Mouse (Mus musculus): ENCODE results near the gene B230217C12Rik. TPM values are rescaled to one million over a fixed set of nuclear protein-coding genes. Genes with fewer than 3 reads are reported as not detected.

B230217C12Rik gene
- polyA plus RNA-seq, 1 experiment from 2014 or later, result 1.3 TPM

- H3K9ac ChIP-seq, result no peak overlapping the region
- peak overlapping the region; percentile 70 for H3K27ac ChIP-seq
- no peak overlapping the region for H3K4me2 ChIP-seq
- peaks cover 49% of the 10 kb centered on the region for H3K36me3 ChIP-seq
- no peak overlapping the region for H3K4me3 ChIP-seq
- H3K27me3 ChIP-seq (replicated peaks), result no peaks in the 10 kb centered on the region
- no peak for ATAC-seq
- no peaks in the 10 kb centered on the region for H3K9me3 ChIP-seq (replicated peaks)
- H3K4me1 ChIP-seq, result peaks cover 90% of the 10 kb centered on the region
- WGBS (ENCODE audit: insufficient replicate concordance), result 58% methylated on average over 4 of the region's 4 CpGs
These were observed 21.5 kb upstream of the B230217C12Rik start for GRCm38 (mm10) chr11:97819102-97819501.

GRCm38 (mm10) chr11:97819923-97820322 is 20.7 kb upstream of the B230217C12Rik start:
- Histone ChIP-seq H3K9me3 (replicated peaks) (no peaks in the 10 kb centered on the region), H3K4me3 (no peak overlapping the region), H3K27ac (peak overlapping the region; percentile 68; the same call in 1 of the 2 replicates), H3K4me2 (no peak overlapping the region), H3K27me3 (replicated peaks) (no peaks in the 10 kb centered on the region), H3K4me1 (peaks cover 92% of the 10 kb centered on the region), H3K36me3 (peaks cover 50% of the 10 kb centered on the region), H3K9ac (no peak overlapping the region)
- WGBS (ENCODE audit: insufficient replicate concordance), result 67% methylated on average over 5 of the region's 5 CpGs
- no peak for ATAC-seq

- no peaks in the 10 kb centered on the region for H3K9me3 ChIP-seq (replicated peaks)
- H3K27me3 ChIP-seq (replicated peaks), result no peaks in the 10 kb centered on the region
- H3K4me1 ChIP-seq, result peaks cover 91% of the 10 kb centered on the region
- H3K9ac ChIP-seq, result no peak overlapping the region
- H3K4me2 ChIP-seq, result no peak overlapping the region
- 39% methylated on average over 4 of the region's 4 CpGs for WGBS (ENCODE audit: insufficient replicate concordance)
- H3K36me3 ChIP-seq, result peaks cover 52% of the 10 kb centered on the region
- peak; percentile 59; the same call in 1 of the 2 replicates for ATAC-seq
- peak overlapping the region; percentile 68 for H3K27ac ChIP-seq
- no peak overlapping the region for H3K4me3 ChIP-seq
These were observed 19.7 kb upstream of the B230217C12Rik start for GRCm38 (mm10) chr11:97820840-97821239.

- Histone ChIP-seq H3K4me3 (no peak overlapping the region), H3K27me3 (replicated peaks) (no peaks in the 10 kb centered on the region), H3K27ac (peak overlapping the region; percentile 41; the same call in 1 of the 2 replicates), H3K9ac (no peak overlapping the region), H3K4me2 (no peak overlapping the region), H3K9me3 (replicated peaks) (no peaks in the 10 kb centered on the region), H3K4me1 (peaks cover 91% of the 10 kb centered on the region), H3K36me3 (peaks cover 51% of the 10 kb centered on the region)
- 79% methylated on average over 8 of the region's 8 CpGs for WGBS (ENCODE audit: insufficient replicate concordance)
- ATAC-seq, result no peak
These were observed 19.0 kb upstream of the B230217C12Rik start for GRCm38 (mm10) chr11:97821401-97822064.

- Histone ChIP-seq H3K9ac (no peak overlapping the region), H3K27ac (peak overlapping the region; percentile 49; the same call in 1 of the 2 replicates), H3K4me2 (no peak overlapping the region), H3K36me3 (peaks cover 57% of the 10 kb centered on the region), H3K4me1 (peaks cover 83% of the 10 kb centered on the region), H3K4me3 (no peak overlapping the region), H3K9me3 (replicated peaks) (no peaks in the 10 kb centered on the region), H3K27me3 (replicated peaks) (no peaks in the 10 kb centered on the region)
- 77% methylated on average over 20 of the region's 20 CpGs for WGBS (ENCODE audit: insufficient replicate concordance)
- ATAC-seq, result no peak
These were observed 17.6 kb upstream of the B230217C12Rik start for GRCm38 (mm10) chr11:97822840-97823603.

- no peak overlapping the region for H3K27ac ChIP-seq
- H3K27me3 ChIP-seq (replicated peaks), result no peaks in the 10 kb centered on the region
- peaks cover 71% of the 10 kb centered on the region for H3K4me1 ChIP-seq
- peaks cover 48% of the 10 kb centered on the region for H3K36me3 ChIP-seq
- no peak overlapping the region for H3K9ac ChIP-seq
- H3K4me3 ChIP-seq, result no peak overlapping the region
- no peak for ATAC-seq
- no peaks in the 10 kb centered on the region for H3K9me3 ChIP-seq (replicated peaks)
- H3K4me2 ChIP-seq, result no peak overlapping the region
- 87% methylated on average over 11 of the region's 11 CpGs for WGBS (ENCODE audit: insufficient replicate concordance)
These were observed 16.4 kb upstream of the B230217C12Rik start for GRCm38 (mm10) chr11:97824168-97824567.

GRCm38 (mm10) chr11:97824895-97825294 is 15.7 kb upstream of the B230217C12Rik start:
- H3K27me3 ChIP-seq (replicated peaks), result no peaks in the 10 kb centered on the region
- H3K36me3 ChIP-seq, result peaks cover 47% of the 10 kb centered on the region
- H3K4me3 ChIP-seq, result no peak overlapping the region
- no peak for ATAC-seq
- H3K27ac ChIP-seq, result 0 out of 2 replicates have a peak overlapping the region, but pooled peaks have one; percentile 27
- no peak overlapping the region for H3K9ac ChIP-seq
- H3K4me1 ChIP-seq, result peaks cover 64% of the 10 kb centered on the region
- no peaks in the 10 kb centered on the region for H3K9me3 ChIP-seq (replicated peaks)
- H3K4me2 ChIP-seq, result no peak overlapping the region
- WGBS (ENCODE audit: insufficient replicate concordance), result 47% methylated on average over 6 of the region's 6 CpGs

- 67% methylated on average over 10 of the region's 10 CpGs for WGBS (ENCODE audit: insufficient replicate concordance)
- Histone ChIP-seq H3K27ac (peak overlapping the region; percentile 27; the same call in 1 of the 2 replicates), H3K36me3 (peaks cover 47% of the 10 kb centered on the region), H3K9me3 (replicated peaks) (no peaks in the 10 kb centered on the region), H3K27me3 (replicated peaks) (no peaks in the 10 kb centered on the region), H3K9ac (no peak overlapping the region), H3K4me2 (no peak overlapping the region), H3K4me1 (peaks cover 63% of the 10 kb centered on the region), H3K4me3 (no peak overlapping the region)
- no peak for ATAC-seq
These were observed 15.3 kb upstream of the B230217C12Rik start for GRCm38 (mm10) chr11:97825295-97825694.

- H3K4me3 ChIP-seq, result no peak overlapping the region
- 54% methylated on average over 9 of the region's 9 CpGs for WGBS (ENCODE audit: insufficient replicate concordance)
- no peak overlapping the region for H3K4me2 ChIP-seq
- H3K27ac ChIP-seq, result no peak overlapping the region; the same call in 1 of the 2 replicates
- no peaks in the 10 kb centered on the region for H3K27me3 ChIP-seq (replicated peaks)
- no peaks in the 10 kb centered on the region for H3K9me3 ChIP-seq (replicated peaks)
- peaks cover 63% of the 10 kb centered on the region for H3K4me1 ChIP-seq
- no peak for ATAC-seq
- H3K36me3 ChIP-seq, result peaks cover 47% of the 10 kb centered on the region
- no peak overlapping the region for H3K9ac ChIP-seq
These were observed 14.6 kb upstream of the B230217C12Rik start for GRCm38 (mm10) chr11:97825971-97826370.

- no peaks in the 10 kb centered on the region for H3K9me3 ChIP-seq (replicated peaks)
- no peak overlapping the region for H3K27ac ChIP-seq
- H3K4me1 ChIP-seq, result peaks cover 60% of the 10 kb centered on the region
- 23% methylated on average over 7 of the region's 7 CpGs for WGBS (ENCODE audit: insufficient replicate concordance)
- peaks cover 43% of the 10 kb centered on the region for H3K36me3 ChIP-seq
- H3K27me3 ChIP-seq (replicated peaks), result no peaks in the 10 kb centered on the region
- H3K4me2 ChIP-seq, result no peak overlapping the region
- ATAC-seq, result no peak
- H3K4me3 ChIP-seq, result no peak overlapping the region
- no peak overlapping the region for H3K9ac ChIP-seq
These were observed 14.2 kb upstream of the B230217C12Rik start for GRCm38 (mm10) chr11:97826414-97826813.

- no peak for ATAC-seq
- Histone ChIP-seq H3K36me3 (peaks cover 51% of the 10 kb centered on the region), H3K9me3 (replicated peaks) (no peaks in the 10 kb centered on the region), H3K4me2 (no peak overlapping the region), H3K27me3 (replicated peaks) (no peaks in the 10 kb centered on the region), H3K4me1 (peaks cover 51% of the 10 kb centered on the region), H3K27ac (no peak overlapping the region), H3K9ac (no peak overlapping the region), H3K4me3 (no peak overlapping the region)
- WGBS (ENCODE audit: insufficient replicate concordance), result 70% methylated on average over 6 of the region's 6 CpGs
These were observed 12.9 kb upstream of the B230217C12Rik start for GRCm38 (mm10) chr11:97827654-97828053.

- 57% methylated on average over 7 of the region's 7 CpGs for WGBS (ENCODE audit: insufficient replicate concordance)
- H3K4me1 ChIP-seq, result peaks cover 37% of the 10 kb centered on the region
- peak overlapping the region; percentile 20; the same call in 1 of the 2 replicates for H3K27ac ChIP-seq
- H3K27me3 ChIP-seq (replicated peaks), result no peaks in the 10 kb centered on the region
- H3K4me3 ChIP-seq, result no peak overlapping the region
- H3K9ac ChIP-seq, result no peak overlapping the region
- ATAC-seq, result no peak
- H3K36me3 ChIP-seq, result peaks cover 59% of the 10 kb centered on the region
- no peaks in the 10 kb centered on the region for H3K9me3 ChIP-seq (replicated peaks)
- no peak overlapping the region for H3K4me2 ChIP-seq
These were observed 11.2 kb upstream of the B230217C12Rik start for GRCm38 (mm10) chr11:97829365-97829764.

Data from liver, embryonic 12.5 days (tissue).